Mouse (Mus musculus): ENCODE measurements around the gene Cdca7.

The Cdca7 gene

GRCm38 (mm10) chr2:72475797-72476485 is at the start of gene Cdca7:
Cdca7 (plus strand) TSS chr2:72476159.
- DNase-seq (ENCODE audit: low read depth, low spot score) = peak; percentile 45

GRCm38 (mm10) chr2:72426776-72427175 is 49.2 kb upstream of the Cdca7 start:
- no peak for DNase-seq (ENCODE audit: low read depth, low spot score)

DNA sequence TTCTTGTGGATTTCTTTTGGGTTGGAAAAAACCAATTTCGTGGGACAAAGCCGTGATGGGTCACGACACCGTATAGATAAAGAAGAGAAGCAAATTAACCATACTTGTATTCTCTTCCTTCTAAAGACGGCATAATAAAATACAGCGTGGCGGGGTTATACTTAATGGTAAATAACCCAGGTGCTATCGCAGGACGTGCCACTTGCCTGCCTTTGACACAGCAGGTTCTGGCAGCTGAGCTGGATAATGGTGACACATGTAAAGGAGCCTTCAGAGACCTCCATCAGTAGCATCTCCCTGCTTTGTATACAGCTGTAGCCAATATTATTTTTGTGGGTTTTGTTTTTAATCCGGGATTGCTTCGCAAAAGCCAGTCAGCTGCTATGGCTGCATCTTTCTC is 48.7 kb upstream of the Cdca7 start:
- no peak for DNase-seq (ENCODE audit: low read depth, low spot score)

DNA sequence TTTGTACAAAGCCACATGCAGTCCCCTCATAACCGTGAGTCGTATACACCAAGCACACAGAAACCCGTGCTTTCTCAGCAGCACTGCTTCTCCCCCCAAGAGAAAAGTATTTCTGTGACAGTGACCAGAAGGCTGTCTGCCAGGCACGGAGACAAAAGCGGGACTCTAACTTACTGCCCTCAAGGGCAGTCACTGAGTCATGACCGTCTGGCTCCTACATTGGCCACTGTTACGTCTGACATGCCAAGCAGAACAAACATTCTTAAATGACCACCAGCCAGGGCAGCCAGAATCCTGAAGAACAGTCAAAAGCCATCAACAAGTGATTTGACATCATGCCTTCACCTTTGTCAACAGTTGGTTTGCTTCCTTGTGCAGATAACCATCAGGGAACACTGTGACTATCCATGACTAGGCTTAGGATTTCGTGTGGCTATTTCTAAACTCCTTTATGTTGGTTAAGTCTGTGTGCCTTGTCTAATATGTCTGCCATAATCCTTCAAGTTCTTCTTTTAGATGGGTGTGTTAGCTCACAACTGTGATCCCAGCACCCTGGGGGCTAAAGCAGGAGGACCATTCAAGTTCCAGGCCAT is 36.9 kb upstream of the Cdca7 start:
- DNase-seq (ENCODE audit: low read depth, low spot score) = no peak

- DNase-seq (ENCODE audit: low read depth, low spot score) = no peak
Measured at GRCm38 (mm10) chr2:72441010-72441409, 34.9 kb upstream of the Cdca7 start.

DNA sequence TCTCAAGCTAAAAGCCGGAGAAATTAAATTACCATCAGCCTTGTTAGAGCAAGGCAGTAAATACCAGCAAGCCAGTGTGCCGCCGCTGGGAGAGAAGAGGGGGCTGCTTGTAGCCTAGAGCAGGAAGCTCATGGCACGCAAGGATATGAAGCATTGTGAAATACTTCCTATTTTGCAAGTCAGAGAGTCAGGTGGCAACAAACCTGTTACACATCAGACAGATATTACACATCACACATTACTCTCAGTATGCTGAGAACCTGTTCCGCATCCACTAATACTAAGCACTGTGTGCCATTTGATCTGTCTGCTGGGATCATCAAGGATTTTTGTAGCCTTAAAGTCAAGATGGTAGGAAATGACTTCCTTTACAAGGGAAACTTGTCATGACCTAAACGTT is 33.1 kb upstream of the Cdca7 start:
- no peak for DNase-seq (ENCODE audit: low read depth, low spot score)

DNA sequence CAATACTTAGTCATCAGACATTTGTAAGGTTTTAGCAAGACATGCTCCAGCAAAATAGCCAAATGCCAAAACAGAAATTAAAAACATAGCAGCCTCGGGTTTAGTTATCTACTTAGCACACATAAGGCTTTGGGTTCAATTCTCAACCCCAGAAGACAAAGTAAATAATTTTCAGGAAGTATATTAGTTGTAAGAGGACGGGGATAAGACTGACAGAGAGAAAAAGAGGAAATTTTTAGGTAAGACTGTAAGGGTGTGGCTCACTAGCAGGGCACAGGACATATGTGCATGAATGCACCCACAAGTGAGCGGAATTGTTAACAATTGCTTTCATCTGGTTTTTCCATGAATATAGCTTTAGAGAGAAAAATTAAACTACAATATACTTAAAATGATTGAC is 32.0 kb upstream of the Cdca7 start:
- no peak for DNase-seq (ENCODE audit: low read depth, low spot score)

- DNase-seq (ENCODE audit: low read depth, low spot score) = no peak
Measured at GRCm38 (mm10) chr2:72446106-72446505, 29.9 kb upstream of the Cdca7 start.

DNA sequence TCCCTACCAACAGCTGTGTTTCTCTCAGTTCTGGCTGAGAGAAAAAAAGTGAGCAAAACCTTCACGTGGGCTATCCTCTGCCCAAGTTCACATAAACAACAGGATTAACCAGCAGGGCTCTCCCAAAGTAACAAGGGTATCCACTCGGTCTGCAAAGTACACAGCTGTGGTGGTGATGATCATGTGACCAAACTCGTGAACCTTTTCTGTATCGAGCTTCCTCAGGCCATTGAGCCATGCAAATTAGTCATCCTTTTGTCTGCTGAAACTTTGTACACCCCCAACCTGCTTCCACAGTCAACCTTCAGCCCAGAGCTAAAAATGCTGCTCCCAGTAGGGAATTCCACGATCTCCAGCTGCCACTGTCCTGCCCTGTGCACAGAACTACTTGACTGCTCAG is 29.3 kb upstream of the Cdca7 start:
- no peak for DNase-seq (ENCODE audit: low read depth, low spot score)

DNA sequence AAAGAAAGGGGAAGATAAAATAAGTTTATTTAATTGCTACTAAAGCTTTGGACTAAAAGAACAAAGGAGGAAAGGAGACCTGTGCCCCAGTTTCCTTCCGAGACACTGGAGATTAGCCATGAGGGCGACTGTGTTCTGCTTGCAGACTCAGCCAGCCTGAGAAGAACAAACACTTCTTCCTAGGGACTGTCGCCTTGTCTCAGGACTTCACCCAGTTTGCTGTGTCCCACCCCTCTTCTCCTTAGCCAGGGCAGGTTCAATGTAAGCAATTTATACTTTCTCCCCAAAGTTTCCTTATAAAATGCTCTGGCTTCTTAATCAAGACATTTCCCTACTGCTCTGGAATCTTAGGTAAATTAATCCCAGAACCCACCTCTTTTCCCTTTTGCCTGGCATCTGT is 22.4 kb upstream of the Cdca7 start:
- DNase-seq (ENCODE audit: low read depth, low spot score) = no peak

- DNase-seq (ENCODE audit: low read depth, low spot score) = no peak
Measured at GRCm38 (mm10) chr2:72456189-72456588, 19.8 kb upstream of the Cdca7 start.

DNA sequence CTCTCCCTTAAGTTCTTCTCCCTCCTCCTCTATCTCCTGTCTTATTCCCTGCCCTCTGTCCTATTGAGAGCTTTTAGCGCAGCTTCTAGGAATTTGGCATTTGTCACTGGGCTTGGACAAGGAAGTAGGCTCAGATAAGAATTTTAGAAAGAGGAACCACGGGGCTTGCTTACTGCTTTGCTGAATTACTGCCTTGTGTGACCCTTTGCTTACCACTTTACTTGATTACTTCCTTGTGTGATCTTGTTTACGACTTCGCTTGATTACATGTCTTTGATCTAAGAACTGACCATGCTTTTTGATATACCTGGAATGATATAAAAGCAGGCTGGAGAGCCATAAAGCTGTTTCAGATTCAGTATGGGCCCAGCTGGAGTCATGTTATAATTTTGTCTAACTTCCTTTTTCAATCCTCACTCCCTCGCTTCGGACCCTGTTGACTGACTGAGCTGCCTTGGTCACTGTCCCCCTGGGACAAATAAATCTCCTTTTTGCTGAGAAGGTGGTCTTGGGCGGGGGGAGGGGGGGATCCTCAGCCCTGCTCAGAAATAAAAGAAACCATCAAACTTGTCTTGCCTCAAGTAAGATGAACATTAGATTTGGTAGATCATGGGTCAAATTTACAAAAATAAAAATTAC is 11.5 kb upstream of the Cdca7 start:
- no peak for DNase-seq (ENCODE audit: low read depth, low spot score)

- DNase-seq (ENCODE audit: low read depth, low spot score) = no peak
Measured at GRCm38 (mm10) chr2:72467604-72468003, 8.4 kb upstream of the Cdca7 start.

GRCm38 (mm10) chr2:72471415-72472070 is 4.4 kb upstream of the Cdca7 start:
- no peak for DNase-seq (ENCODE audit: low read depth, low spot score)

DNA sequence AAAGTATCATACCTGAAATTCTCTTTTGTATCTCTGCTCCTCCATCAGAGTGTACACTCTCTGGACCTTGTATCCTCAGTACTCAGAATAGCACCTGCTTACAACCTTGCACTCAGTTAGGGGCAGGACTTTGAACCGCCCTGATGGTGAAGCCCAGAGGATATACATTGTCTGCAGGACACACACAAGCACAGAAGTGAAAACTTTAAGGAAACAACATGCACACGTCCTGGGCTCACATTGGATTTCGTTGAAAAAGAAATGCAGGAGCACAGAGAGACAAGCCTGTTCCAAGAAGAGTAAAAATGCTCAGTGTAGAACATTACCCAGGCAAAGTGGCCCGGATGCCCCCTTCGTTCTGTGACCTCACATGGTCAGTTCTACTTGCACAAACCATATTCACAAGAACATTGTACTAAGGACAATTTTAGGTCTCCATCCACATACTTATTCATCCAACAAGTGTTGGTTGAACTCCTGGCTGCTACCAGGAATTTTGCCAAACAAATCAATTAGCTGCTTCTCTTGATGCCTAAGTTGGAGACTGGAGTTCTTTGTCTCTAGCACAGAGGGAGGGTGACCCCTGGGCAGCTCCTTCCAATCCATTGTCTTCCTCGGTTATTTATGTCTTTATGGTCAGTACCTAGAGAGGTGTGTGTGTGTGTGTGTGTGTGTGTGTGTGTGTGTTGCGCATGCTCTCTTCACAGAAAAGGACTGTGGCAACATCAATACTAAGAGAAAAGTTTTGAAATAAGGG is 1.2 kb upstream of the Cdca7 start:
- no peak for DNase-seq (ENCODE audit: low read depth, low spot score)

DNA sequence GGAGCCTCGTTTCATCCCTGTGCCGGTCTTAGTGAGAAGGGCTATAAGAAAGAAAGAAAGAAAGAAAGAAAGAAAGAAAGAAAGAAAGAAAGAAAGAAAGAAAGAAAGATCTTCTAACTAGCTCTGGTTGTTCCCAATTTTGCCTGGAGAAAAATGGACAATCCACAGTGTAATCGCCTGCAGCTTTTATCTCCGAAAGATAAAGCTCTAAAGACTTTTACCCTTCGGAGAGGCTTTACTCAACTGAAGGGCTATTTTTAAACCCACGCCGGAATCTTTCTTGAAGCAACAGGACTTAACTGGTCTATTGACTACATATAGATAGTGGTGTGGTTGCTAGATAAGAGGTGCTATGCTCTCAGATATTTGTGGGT is 549 bp upstream of the Cdca7 start:
- no peak for DNase-seq (ENCODE audit: low read depth, low spot score)

GRCm38 (mm10) chr2:72476486-72477211 is 690 bp downstream of the Cdca7 start:
- DNase-seq (ENCODE audit: low read depth, low spot score) = no peak

GRCm38 (mm10) chr2:72477221-72477620 is 1.3 kb downstream of the Cdca7 start:
- DNase-seq (ENCODE audit: low read depth, low spot score) = no peak

DNA sequence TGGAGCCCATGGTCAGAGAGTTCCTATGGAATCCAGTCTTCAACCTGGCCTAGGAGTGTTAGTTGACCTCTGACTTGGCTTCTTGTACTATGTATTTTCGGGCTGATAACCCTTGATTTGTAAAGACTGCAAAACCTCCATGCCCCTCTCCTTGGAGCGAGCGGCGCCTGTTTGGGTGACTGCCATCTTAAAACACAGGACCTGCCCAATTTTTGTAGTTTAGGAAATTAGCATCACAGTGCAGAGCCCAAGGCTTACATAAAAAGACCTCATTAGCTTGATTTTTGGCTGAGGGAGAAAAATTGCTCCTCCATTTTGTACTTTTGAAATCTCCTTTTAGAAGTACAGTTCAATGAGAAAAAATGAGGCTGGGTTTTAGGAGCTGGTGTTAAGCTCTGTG is 2.2 kb downstream of the Cdca7 start:
- no peak for DNase-seq (ENCODE audit: low read depth, low spot score)

DNA sequence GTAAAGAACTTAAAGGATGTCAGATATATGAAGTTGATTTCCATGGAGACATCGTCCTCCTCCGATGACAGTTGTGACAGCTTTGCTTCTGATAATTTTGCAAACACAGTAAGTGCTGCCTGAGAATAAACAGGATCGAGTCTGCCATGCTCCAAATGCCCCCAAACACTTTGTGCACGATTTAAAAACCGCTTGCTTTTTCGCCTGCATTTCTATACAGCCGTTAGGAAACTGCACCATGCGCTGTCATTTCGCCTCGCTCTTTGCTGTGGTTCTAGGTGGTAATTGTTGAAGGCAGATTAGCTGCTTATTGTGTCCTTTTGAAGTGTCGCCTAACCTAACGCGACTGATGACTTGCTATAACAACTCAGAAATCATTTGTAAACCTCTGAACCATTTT is 3.0 kb downstream of the Cdca7 start:
- DNase-seq (ENCODE audit: low read depth, low spot score) = no peak

- DNase-seq (ENCODE audit: low read depth, low spot score) = no peak
Measured at GRCm38 (mm10) chr2:72479818-72480217, 3.9 kb downstream of the Cdca7 start.

Data from retina, adult 2 months (tissue).